17 mouse cellular contexts compared by ENCODE assay signal in genomic region chr3:73401395-73401794, GRCm38 (mm10).
DNase-seq lines count a peak whose midpoint lies in the region; ATAC-seq and TF ChIP-seq lines count a peak whose summit lies in the region.
"Had no signal": no experiment of that assay in that cellular context is flagged by ENCODE, and none has a peak within 500 bp of the region (broad histone marks: within the 10 kb centered on the region; RNA-seq: fewer than 3 reads in every experiment).

No protein-coding gene starts in this region.

- TF ChIP-seq CTCF in left cerebral cortex, adult 2 months (IDR thresholded peaks at IDR 0.05): peak; percentile 53

- DNase-seq in frontal cortex, postnatal 14 days (ENCODE audit: low spot score in 2 of 2): no peak
- DNase-seq in left cerebral cortex, adult 18-20 months (ENCODE audit: low spot score in 2 of 2): peak; percentile 14 to 23
- no peak for DNase-seq in left cerebral cortex, postnatal 4 days
- peak; percentile 24 to 41 for DNase-seq in frontal cortex, postnatal 36 days (ENCODE audit: low spot score in 2 of 2)
- peak in 1 of 2 experiments; percentile 25 for DNase-seq in left cerebral cortex, adult 2 months (ENCODE audit: extremely low spot score in 1 of 2, low spot score in 2 of 2)
- DNase-seq in spleen, adult 12 weeks (ENCODE audit: low spot score): no peak
- no peak for DNase-seq in urinary bladder, postnatal 14 days (ENCODE audit: low spot score)
- DNase-seq: adrenal gland, postnatal 14 days; embryo, embryonic 11 days; gastrocnemius, postnatal 36 days; kidney, adult 18-20 months; kidney, postnatal 25 days had no signal

- intact Hi-C loops in left cerebral cortex, postnatal 4 days (cut with DNase I): loop anchor here (10.0 kb wide), 1 partner anchor 347 kb away; the partner anchor contains the start of gene Slitrk3
- intact Hi-C loops in left cerebral cortex, adult 2 months (cut with DNase I): loop anchor here (2.0 kb wide), 1 partner anchor 267 kb away; no protein-coding TSS in a partner anchor

- no peak overlapping the region for H3K4me3 ChIP-seq in left cerebral cortex, adult 2 months
- H3K4me3 ChIP-seq: lung, embryonic 15.5 days; neural tube, embryonic 13.5 days had no signal

- no peak overlapping the region for H3K27ac ChIP-seq in left cerebral cortex, adult 2 months
- H3K27ac ChIP-seq: hindbrain, embryonic 14.5 days; lung, embryonic 15.5 days; neural tube, embryonic 13.5 days had no signal

- ATAC-seq in frontal cortex, adult (ENCODE audit: low TSS enrichment): peak; percentile 98
- ATAC-seq: forebrain, embryonic 14.5 days had no signal

Comparison
In these comparisons a context has a peak if more than half of its experiments do, and no peak if none do; other contexts are left out.
1. DNase-seq: peak in left cerebral cortex, adult 18-20 months (2 of 2) and frontal cortex, postnatal 36 days (2 of 2); none in frontal cortex, postnatal 14 days (0 of 2), left cerebral cortex, postnatal 4 days (single experiment), spleen, adult 12 weeks (single experiment) and urinary bladder, postnatal 14 days (single experiment).